16 mouse cellular contexts compared by ENCODE assay signal in the genomic region with DNA sequence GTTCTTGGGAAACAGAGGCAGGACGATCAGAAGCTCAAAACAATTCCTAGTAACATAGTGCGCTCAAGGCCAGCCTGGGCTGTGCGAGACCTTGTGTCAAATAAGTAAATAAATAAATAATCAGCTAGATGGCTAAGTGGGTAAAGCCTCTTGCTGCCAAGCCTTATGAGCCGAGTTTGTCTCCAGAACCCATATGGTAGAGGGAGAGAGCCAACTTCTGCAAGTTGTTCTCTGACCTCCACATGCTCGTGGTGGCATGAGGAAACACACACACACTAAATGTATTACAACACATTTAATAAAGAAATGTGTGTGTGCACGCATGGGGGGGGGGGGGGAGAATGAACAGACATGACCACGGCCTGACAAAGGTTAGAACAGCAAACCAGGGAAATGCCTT.
DNase-seq lines count a peak whose midpoint lies in the region; ATAC-seq lines count a peak whose summit lies in the region.
"Had no signal": no experiment of that assay in that cellular context is flagged by ENCODE, and none has a peak within 500 bp of the region (broad histone marks: within the 10 kb centered on the region; RNA-seq: fewer than 3 reads in every experiment).

No protein-coding gene starts in this region.

- H3K36me3 ChIP-seq in heart, embryonic 15.5 days, result no peaks in the 10 kb centered on the region
- H3K36me3 ChIP-seq in heart, embryonic 12.5 days, result no peaks in the 10 kb centered on the region
- H3K36me3 ChIP-seq: intestine, embryonic 15.5 days had no signal

- no peak overlapping the region for H3K4me3 ChIP-seq in heart, embryonic 15.5 days
- no peak overlapping the region for H3K4me3 ChIP-seq in heart, embryonic 12.5 days
- H3K4me3 ChIP-seq: heart, adult 2 months; intestine, embryonic 15.5 days had no signal

- no peak overlapping the region for H3K4me2 ChIP-seq in heart, embryonic 15.5 days
- no peak overlapping the region for H3K4me2 ChIP-seq in heart, embryonic 12.5 days
- H3K4me2 ChIP-seq: hindbrain, embryonic 14.5 days; intestine, embryonic 15.5 days had no signal

- H3K27ac ChIP-seq in heart, embryonic 15.5 days, result peak overlapping the region; percentile 89
- H3K27ac ChIP-seq in heart, embryonic 12.5 days (ENCODE audit: poor library complexity, severe bottlenecking), result no peak overlapping the region
- H3K27ac ChIP-seq: heart, adult 2 months had no signal

- 87% methylated on average over 7 of the region's 7 CpGs for WGBS in heart, embryonic 15.5 days
- WGBS in heart, embryonic 12.5 days, result 85% methylated on average over 7 of the region's 7 CpGs

- H3K4me1 ChIP-seq in heart, embryonic 15.5 days (replicated peaks), result peaks cover 34% of the 10 kb centered on the region
- H3K4me1 ChIP-seq in heart, embryonic 12.5 days (replicated peaks), result peaks cover 24% of the 10 kb centered on the region

- no peak for ATAC-seq in cerebellum, adult (ENCODE audit: insufficient number of reproducible peaks, low FRiP score, low TSS enrichment)
- no peak for ATAC-seq in heart, embryonic 15.5 days (replicated peaks; ENCODE audit: insufficient number of reproducible peaks, insufficient read depth, low FRiP score, low read depth)
- no peak for ATAC-seq in heart, embryonic 12.5 days (ENCODE audit: insufficient number of reproducible peaks, low FRiP score)
- ATAC-seq in granulocyte monocyte progenitor cell, adult 5-6 weeks (replicated peaks; ENCODE audit: poor library complexity, severe bottlenecking), result peak; percentile 65
- ATAC-seq: intestine, embryonic 15.5 days had no signal

- no peak overlapping the region for H3K9ac ChIP-seq in heart, embryonic 15.5 days
- H3K9ac ChIP-seq in heart, embryonic 12.5 days, result no peak overlapping the region
- H3K9ac ChIP-seq: hindbrain, embryonic 14.5 days; intestine, embryonic 15.5 days had no signal

- no peaks in the 10 kb centered on the region for H3K27me3 ChIP-seq in heart, embryonic 15.5 days
- no peaks in the 10 kb centered on the region for H3K27me3 ChIP-seq in heart, embryonic 12.5 days (replicated peaks)
- H3K27me3 ChIP-seq: intestine, embryonic 15.5 days had no signal

- H3K9me3 ChIP-seq in heart, embryonic 15.5 days (replicated peaks), result no peaks in the 10 kb centered on the region
- H3K9me3 ChIP-seq in heart, embryonic 12.5 days (replicated peaks), result no peaks in the 10 kb centered on the region
- H3K9me3 ChIP-seq: intestine, embryonic 15.5 days had no signal

- DNase-seq in cerebellum, postnatal 10 days, result peak; percentile 26 to 49
- peak; percentile 43 for DNase-seq in brain, adult 2 months (ENCODE audit: low read depth, low spot score)
- DNase-seq in thymus, postnatal 0 days (ENCODE audit: low spot score), result no peak
- DNase-seq: adrenal gland, adult 8-10 months; adrenal gland, postnatal 36 days; cerebellum, adult 8-10 months; gastrocnemius, postnatal 36 days; heart, adult 2 months; heart, postnatal 14 days; kidney, adult 18-20 months had no signal
